Mouse (Mus musculus) liver, embryonic 12.5 days (tissue): ENCODE results near the gene Opcml. TPM values are rescaled to one million over a fixed set of nuclear protein-coding genes. Genes with fewer than 3 reads are reported as not detected.

ENCODE experiments used
- ATAC-seq: fragments of 200-750 bp; cut with Nextera tagmentation; 2 replicates; pipeline ENCODE4 v1.8.0; 2017; ENCODE audit warnings: moderate number of reproducible peaks, mild to moderate bottlenecking, moderate library complexity
- H3K27ac ChIP-seq: fragments of 300-500 bp; sonication (generic); 2 replicates; pipeline ENCODE4 v1.5.1; 2016; ENCODE audit warnings: mild to moderate bottlenecking
- H3K27me3 ChIP-seq: fragments of 300-500 bp; sonication (generic); replicated peaks from 2 replicates; pipeline ENCODE4 v1.6.1; 2016; ENCODE audit warnings: mild to moderate bottlenecking, moderate library complexity
- H3K36me3 ChIP-seq: fragments of 300-500 bp; sonication (generic); 2 replicates; pipeline ENCODE4 v1.6.1; 2016; ENCODE audit warnings: mild to moderate bottlenecking, moderate library complexity
- H3K4me1 ChIP-seq: fragments of 300-500 bp; sonication (generic); 2 replicates; pipeline ENCODE4 v1.6.1; 2016
- H3K4me2 ChIP-seq: fragments of 300-500 bp; sonication (generic); 2 replicates; pipeline ENCODE4 v1.6.1; 2016; ENCODE audit warnings: mild to moderate bottlenecking, moderate library complexity
- H3K4me3 ChIP-seq: fragments of 300-500 bp; sonication (generic); 2 replicates; pipeline ENCODE4 v1.5.1; 2016; ENCODE audit warnings: mild to moderate bottlenecking, moderate library complexity
- H3K9ac ChIP-seq: fragments of 300-500 bp; sonication (generic); 2 replicates; pipeline ENCODE4 v1.6.1; 2016; ENCODE audit warnings: mild to moderate bottlenecking, moderate library complexity
- H3K9me3 ChIP-seq: fragments of 300-500 bp; sonication (generic); replicated peaks from 2 replicates; pipeline ENCODE4 v1.6.1; 2016; ENCODE audit warnings: mild to moderate bottlenecking, moderate library complexity
- WGBS: fragments of 180-500 bp; shearing (Covaris S2); methylation state at CpG from one replicate; pipeline ENCODE4 v1.1.7; 2016; ENCODE audit not compliant: insufficient replicate concordance; 5-methylcytosine and 5-hydroxymethylcytosine counted together
- polyA plus RNA-seq: library from polyadenylated mRNA; unstranded; fragments of >200 nt; fragmentation: Nextera tagmentation; extraction: Ambion mirVana; gene quantifications from 2 replicates; pipeline ENCODE4 v1.2.1, GENCODE M21; 2016

Gene Opcml
- polyA plus RNA-seq, 1 experiment from 2014 or later: 0.23 TPM

DNA sequence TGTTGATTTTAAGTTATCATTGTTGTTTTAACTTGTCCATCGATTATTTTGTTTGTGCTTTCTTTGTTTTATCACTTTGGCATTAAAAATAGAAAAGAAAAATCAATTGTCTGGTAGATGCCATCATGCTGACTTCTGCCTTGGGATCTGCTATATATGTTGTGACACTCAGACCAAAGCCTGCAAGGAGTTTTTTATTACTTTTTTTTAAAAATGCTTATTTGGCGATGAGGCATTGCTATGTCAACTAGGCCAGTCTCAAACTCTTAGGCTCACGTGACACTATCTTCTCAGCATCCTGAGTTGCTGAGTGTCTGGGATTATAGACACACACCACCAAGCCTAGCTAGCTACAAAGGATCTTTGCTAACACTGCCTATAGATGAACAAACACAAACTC, 605.1 kb downstream of the Opcml start:
- 58% methylated on average over 3 of the region's 3 CpGs for WGBS
- Histone ChIP-seq H3K4me1 (no peaks in the 10 kb centered on the region), H3K9me3 (no peaks in the 10 kb centered on the region), H3K36me3 (no peaks in the 10 kb centered on the region), H3K27me3 (no peaks in the 10 kb centered on the region), H3K27ac (no peak overlapping the region), H3K4me2 (no peak overlapping the region), H3K4me3 (no peak overlapping the region), H3K9ac (no peak overlapping the region)
- ATAC-seq: no peak

DNA sequence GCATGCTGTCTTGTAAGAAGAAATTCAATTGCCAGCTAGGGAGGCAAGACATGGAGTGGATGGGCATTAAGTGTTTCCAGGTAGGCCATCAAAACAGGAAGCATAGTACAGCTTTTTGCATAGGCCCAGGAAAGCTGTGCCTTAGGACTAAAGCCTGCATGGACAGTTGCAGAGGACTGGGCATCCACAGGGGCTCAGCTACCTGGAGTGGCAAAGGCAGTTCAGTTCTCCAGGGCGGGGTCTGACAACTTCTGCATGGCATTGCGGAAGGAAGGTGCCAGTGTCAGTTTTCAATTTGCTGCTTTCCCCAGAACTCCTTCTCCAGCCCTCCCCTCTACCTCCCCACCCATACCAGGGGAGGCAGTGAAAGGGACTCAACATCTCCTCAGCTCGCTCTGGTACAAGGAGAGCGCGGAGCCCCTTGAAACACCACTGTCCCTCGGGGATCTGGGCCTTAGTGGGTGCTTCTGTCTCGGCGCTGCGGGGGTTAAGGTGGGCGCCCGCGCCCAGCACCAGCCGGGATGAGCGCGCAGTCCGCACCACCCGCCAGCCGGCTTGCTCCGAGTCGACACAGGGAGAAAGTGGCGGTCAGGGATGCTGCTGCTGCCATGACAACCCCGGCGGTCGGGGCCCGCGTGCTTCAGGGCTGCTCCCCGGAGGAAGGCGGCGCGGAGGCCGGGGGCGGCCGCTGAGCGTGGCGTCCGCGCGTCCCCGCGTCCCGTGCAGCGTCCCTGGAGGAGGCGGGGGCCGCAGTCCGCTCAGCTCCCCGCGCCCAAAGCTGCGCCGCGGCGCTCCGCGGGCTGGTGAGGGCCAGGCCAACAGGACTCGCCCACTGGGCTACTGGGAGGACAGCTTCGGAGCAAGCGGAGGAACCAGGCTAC, 612.4 kb downstream of the Opcml start:
- H3K36me3 ChIP-seq: no peaks in the 10 kb centered on the region
- 2% methylated on average over 56 of the region's 56 CpGs for WGBS
- H3K27me3 ChIP-seq: peaks cover 30% of the 10 kb centered on the region
- no peak for ATAC-seq
- H3K4me3 ChIP-seq: peak overlapping the region; percentile 40
- no peak overlapping the region for H3K9ac ChIP-seq
- peak overlapping the region; percentile 61 for H3K4me2 ChIP-seq
- H3K4me1 ChIP-seq: no peaks in the 10 kb centered on the region
- no peak overlapping the region for H3K27ac ChIP-seq
- H3K9me3 ChIP-seq: no peaks in the 10 kb centered on the region

DNA sequence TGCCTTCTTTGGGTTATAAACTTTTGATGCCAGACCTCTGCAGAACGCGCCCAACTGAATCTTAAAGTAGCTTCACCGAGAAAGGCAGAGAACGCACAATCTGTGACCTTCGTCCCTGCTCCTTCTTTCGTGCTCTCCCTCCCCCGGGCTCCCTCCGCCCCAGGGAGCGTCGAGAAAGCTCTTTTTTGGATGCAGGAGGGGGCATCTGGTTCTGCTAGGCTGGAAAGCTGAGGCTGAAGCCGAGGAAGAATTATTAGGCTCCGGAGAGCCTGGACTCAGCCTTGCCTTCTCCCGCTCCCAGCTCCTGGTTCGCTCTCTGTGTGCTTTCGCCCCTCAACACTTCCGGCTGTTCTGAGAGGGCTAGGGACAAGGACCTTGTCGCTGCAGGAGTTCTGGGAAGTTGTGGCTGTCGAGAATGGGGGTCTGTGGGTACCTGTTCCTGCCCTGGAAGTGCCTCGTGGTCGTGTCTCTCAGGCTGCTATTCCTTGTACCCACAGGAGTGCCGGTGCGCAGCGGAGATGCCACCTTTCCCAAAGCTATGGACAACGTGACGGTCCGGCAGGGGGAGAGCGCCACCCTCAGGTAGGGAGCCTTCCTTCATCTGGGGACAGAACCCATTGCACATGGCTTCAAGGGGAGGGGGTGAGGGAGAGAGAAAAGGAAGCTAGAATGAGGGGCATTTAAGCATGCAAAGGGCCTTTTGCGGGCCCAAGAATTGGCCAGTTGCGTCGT, 613.4 kb downstream of the Opcml start:
- Histone ChIP-seq H3K36me3 (no peaks in the 10 kb centered on the region), H3K27me3 (peaks cover 30% of the 10 kb centered on the region), H3K4me3 (peak overlapping the region; percentile 40; the same call in 1 of the 2 replicates), H3K9ac (no peak overlapping the region), H3K27ac (no peak overlapping the region), H3K4me1 (no peaks in the 10 kb centered on the region), H3K9me3 (no peaks in the 10 kb centered on the region), H3K4me2 (peak overlapping the region; percentile 61)
- ATAC-seq: no peak
- 3% methylated on average over 30 of the region's 30 CpGs for WGBS

DNA sequence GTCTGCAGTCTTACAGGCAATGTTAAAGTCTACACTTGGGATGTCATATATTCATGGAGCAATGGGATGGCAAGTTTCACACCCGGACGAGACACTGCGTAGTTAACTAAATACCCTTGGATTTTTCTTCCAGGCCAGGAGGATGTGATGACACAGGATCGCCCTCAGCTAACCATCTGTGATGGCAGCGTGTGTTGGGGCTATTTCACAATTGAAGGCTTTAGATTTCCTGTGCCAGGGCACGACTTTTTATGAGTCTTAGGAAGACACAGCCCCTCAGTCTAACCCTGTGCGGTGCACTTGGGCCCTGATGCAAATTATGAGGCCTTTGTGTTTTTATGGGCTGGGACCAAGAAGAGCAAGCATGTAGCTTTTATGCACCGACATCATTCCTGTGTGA, 614.0 kb downstream of the Opcml start:
- H3K9me3 ChIP-seq: no peaks in the 10 kb centered on the region
- no peak overlapping the region for H3K27ac ChIP-seq
- no peak for ATAC-seq
- H3K27me3 ChIP-seq: peaks cover 30% of the 10 kb centered on the region
- 60% methylated on average over 8 of the region's 8 CpGs for WGBS
- no peaks in the 10 kb centered on the region for H3K36me3 ChIP-seq
- no peak overlapping the region for H3K9ac ChIP-seq
- H3K4me1 ChIP-seq: no peaks in the 10 kb centered on the region
- H3K4me3 ChIP-seq: no peak overlapping the region
- no peak overlapping the region for H3K4me2 ChIP-seq

DNA sequence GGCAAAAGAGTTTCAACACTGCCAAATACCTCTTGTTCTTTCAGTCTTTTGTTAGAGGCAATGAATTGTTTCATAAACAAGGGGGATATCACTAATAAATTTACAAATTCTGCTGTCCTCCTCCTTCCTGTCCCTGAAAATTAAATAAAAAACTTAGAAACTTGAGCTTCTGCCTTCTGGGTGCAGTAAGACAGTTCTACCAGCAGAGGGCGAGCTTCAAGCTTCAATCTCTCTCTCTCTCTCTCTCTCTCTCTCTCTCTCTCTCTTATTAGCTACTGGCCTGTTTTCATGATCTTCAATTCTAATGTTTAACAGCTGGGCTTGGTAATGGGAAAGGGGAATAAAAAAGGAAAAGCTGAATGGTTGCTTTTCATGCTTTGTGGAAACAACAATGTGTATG, 615.2 kb downstream of the Opcml start:
- no peak overlapping the region for H3K4me2 ChIP-seq
- no peak overlapping the region for H3K27ac ChIP-seq
- WGBS: 0% methylated on average over 1 of the region's 1 CpGs
- H3K4me1 ChIP-seq: no peaks in the 10 kb centered on the region
- no peak overlapping the region for H3K4me3 ChIP-seq
- no peak for ATAC-seq
- H3K9ac ChIP-seq: no peak overlapping the region
- no peaks in the 10 kb centered on the region for H3K9me3 ChIP-seq
- H3K36me3 ChIP-seq: no peaks in the 10 kb centered on the region
- H3K27me3 ChIP-seq: peaks cover 30% of the 10 kb centered on the region

DNA sequence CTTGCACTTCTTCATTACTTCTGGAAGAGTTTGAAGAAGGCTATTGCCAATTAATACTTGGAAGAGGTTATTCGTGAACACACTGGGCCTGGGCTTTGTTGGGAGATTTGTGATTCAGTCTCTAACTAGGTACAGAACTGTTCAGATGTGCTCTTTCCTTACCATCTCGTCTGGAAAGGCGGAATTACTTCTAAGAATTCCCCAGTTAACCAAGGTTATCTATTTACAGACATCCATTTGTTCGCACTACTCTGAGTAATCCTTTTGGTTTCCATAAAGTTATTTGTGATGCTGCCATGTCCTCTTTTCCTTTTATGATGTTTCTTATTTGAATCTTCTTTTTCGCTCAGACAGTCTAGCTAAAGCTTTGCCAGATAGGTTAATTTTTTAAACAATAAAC, 630.2 kb downstream of the Opcml start:
- no peak overlapping the region for H3K27ac ChIP-seq
- no peak overlapping the region for H3K9ac ChIP-seq
- no peak overlapping the region for H3K4me2 ChIP-seq
- H3K9me3 ChIP-seq: no peaks in the 10 kb centered on the region
- WGBS: 69% methylated on average over 5 of the region's 5 CpGs
- no peaks in the 10 kb centered on the region for H3K4me1 ChIP-seq
- no peaks in the 10 kb centered on the region for H3K36me3 ChIP-seq
- no peak overlapping the region for H3K4me3 ChIP-seq
- no peak for ATAC-seq
- H3K27me3 ChIP-seq: no peaks in the 10 kb centered on the region

DNA sequence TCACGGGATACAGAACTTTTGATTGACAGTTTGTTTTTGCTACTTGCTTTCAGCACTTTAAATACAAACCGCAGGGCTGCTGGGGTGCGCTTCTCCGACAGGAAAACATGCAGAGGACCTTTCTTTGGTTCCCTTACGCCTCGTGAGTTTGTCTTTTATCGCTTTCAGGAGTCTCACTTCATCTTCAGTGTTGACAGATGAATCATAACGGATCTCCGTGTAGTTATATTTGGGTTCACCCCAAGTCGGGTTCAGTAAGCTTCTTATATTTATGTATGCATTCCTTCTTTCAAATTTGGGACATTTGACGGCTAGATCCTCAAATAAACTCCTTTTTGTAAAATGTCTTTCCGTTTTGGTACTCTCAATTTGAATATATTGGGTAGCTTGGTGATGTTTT, 632.8 kb downstream of the Opcml start:
- H3K36me3 ChIP-seq: no peaks in the 10 kb centered on the region
- WGBS: 53% methylated on average over 12 of the region's 12 CpGs
- ATAC-seq: no peak
- no peaks in the 10 kb centered on the region for H3K4me1 ChIP-seq
- H3K27me3 ChIP-seq: no peaks in the 10 kb centered on the region
- no peak overlapping the region for H3K9ac ChIP-seq
- H3K4me3 ChIP-seq: no peak overlapping the region
- H3K9me3 ChIP-seq: no peaks in the 10 kb centered on the region
- H3K27ac ChIP-seq: no peak overlapping the region
- H3K4me2 ChIP-seq: no peak overlapping the region

DNA sequence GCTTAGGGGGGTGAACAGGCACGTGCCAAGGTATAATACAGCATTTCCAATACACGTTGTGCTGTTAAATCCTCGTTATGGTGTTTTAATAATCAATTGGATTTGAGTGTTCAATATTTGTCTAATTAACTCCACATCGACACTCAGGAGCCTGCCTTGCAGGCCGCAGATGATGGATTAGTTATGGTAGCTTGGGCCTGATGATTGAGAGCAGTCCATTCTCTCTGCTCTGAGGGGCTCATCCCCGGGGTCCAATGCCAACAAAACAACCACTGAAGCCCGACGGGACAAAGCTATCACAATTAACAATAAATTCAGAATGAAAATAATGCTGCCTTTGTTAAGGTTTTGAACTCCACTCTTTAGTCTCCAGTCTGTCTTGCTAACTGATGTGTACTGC, 641.6 kb downstream of the Opcml start:
- no peak overlapping the region for H3K9ac ChIP-seq
- WGBS: 71% methylated on average over 8 of the region's 8 CpGs

DNA sequence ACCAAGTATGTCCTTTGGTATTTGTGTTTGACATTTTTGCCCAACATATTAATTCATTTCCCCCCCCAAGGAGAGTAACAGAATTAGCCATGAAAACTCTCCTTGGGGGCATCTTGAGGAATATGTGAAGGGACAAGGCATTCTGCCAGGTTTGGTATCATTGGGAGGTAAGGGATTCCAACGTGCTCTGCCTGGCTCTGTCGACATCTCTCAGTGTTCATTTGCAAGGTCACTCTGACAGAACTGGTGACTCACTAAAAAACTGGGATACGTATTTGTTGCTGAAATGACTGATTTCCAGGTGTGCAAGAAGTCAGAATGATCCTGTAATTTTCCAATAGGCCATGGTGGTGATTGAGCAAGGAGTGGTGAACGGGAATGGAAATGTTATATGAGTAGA, 648.2 kb downstream of the Opcml start:
- H3K4me3 ChIP-seq: no peak overlapping the region
- no peaks in the 10 kb centered on the region for H3K9me3 ChIP-seq
- no peak overlapping the region for H3K9ac ChIP-seq
- no peaks in the 10 kb centered on the region for H3K27me3 ChIP-seq
- ATAC-seq: no peak
- H3K4me2 ChIP-seq: no peak overlapping the region
- no peaks in the 10 kb centered on the region for H3K4me1 ChIP-seq
- H3K36me3 ChIP-seq: no peaks in the 10 kb centered on the region
- H3K27ac ChIP-seq: no peak overlapping the region
- 60% methylated on average over 4 of the region's 4 CpGs for WGBS

More for the DNA sequence above, 641.6 kb downstream of the Opcml start:
- Histone ChIP-seq H3K27me3 (no peaks in the 10 kb centered on the region), H3K27ac (no peak overlapping the region), H3K4me3 (no peak overlapping the region), H3K9me3 (no peaks in the 10 kb centered on the region), H3K36me3 (no peaks in the 10 kb centered on the region), H3K4me2 (no peak overlapping the region), H3K4me1 (no peaks in the 10 kb centered on the region)
- no peak for ATAC-seq

DNA sequence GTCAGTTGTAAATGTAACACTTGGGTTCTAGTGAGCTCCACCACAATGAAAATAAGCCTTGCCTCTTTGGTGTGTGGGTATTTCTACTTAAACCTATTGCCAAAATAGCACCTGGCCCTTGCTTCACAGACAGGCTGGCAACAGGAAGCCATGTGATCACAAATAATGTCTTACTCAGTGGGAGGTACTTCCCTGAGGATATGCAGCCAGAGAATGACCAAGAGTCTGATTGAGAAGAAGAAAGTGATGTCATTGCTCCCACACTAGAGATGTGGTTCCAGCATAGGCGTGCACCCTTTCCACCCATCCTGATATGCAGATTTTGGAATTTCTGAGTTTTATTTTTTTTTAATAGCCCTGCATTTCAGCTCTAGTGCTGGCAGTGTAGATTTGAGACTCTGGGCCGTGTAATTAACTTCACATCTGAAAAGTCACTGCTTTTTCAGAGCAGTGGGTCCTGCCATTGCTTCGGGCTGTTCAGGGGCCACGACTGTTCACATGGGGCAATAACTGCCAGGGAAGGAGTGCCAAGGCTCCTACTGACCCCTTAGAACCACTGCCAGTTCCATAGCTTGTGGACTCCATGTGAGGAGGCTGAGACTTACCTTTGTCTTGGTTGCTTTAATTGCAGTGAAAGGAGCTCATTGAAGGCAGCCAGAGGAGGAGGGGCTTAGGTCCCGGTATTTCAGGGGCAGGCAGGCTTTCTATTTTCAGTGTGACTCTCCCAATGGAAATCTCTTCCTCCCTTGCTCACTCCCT, 649.0 kb downstream of the Opcml start:
- Histone ChIP-seq H3K27ac (no peak overlapping the region), H3K36me3 (no peaks in the 10 kb centered on the region), H3K9me3 (no peaks in the 10 kb centered on the region), H3K27me3 (no peaks in the 10 kb centered on the region), H3K4me2 (no peak overlapping the region), H3K4me3 (no peak overlapping the region), H3K9ac (no peak overlapping the region), H3K4me1 (no peaks in the 10 kb centered on the region)
- WGBS: 47% methylated on average over 5 of the region's 5 CpGs
- no peak for ATAC-seq

DNA sequence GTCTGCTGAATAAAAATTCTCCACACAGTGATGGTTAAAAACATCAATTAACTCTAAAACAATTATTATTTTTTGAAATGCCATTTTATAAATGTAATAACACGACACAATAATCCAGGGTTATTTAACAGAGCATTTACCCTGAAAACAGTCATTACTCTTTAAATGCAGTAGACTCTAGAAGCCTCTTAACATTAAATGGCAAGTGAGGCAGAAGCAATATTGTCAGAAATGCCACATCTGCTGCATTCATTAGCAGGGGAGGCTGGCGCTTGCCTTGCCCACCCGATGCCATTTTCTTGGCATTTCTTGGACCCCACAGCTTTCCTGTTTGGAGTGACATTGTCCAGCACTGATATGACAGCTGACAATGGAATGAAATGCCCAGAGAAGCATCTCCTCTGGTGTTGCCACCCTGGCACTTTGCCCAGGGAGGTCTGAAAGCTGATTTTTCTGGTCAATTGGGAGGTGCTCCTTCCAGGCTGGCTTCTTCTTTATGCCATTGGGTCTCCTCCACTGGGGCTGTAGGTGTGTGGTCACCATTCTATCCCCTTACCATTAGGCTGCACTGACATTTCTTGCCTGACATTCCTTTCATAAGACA, 649.7 kb downstream of the Opcml start:
- no peak overlapping the region for H3K27ac ChIP-seq
- no peak overlapping the region for H3K4me2 ChIP-seq
- WGBS: 77% methylated on average over 3 of the region's 3 CpGs
- H3K9ac ChIP-seq: no peak overlapping the region
- H3K36me3 ChIP-seq: no peaks in the 10 kb centered on the region
- H3K27me3 ChIP-seq: no peaks in the 10 kb centered on the region
- no peaks in the 10 kb centered on the region for H3K4me1 ChIP-seq
- no peak overlapping the region for H3K4me3 ChIP-seq
- no peak for ATAC-seq
- no peaks in the 10 kb centered on the region for H3K9me3 ChIP-seq
